Mouse (Mus musculus) neural tube, embryonic 11.5 days (tissue): Measurements from ENCODE around the gene Zbtb49. TPM values are rescaled to one million over a fixed set of nuclear protein-coding genes. Genes with fewer than 3 reads are reported as not detected.

Experiments
- ATAC-seq: fragments of 200-750 bp; cut with Nextera tagmentation; 2 replicates; pipeline ENCODE4 v1.8.0; 2017; ENCODE audit warnings: moderate number of reproducible peaks, mild to moderate bottlenecking, moderate TSS enrichment, moderate library complexity; ENCODE audit not compliant: insufficient read depth, low FRiP score, low TSS enrichment
- DNase-seq: peaks from one replicate; pipeline ENCODE4 v3.0.0-alpha.2; 2015; ENCODE audit warnings: low spot score
- H3K27ac ChIP-seq: fragments of 300-500 bp; sonication (generic); 2 replicates; pipeline ENCODE4 v1.5.1; 2014; ENCODE audit warnings: low read depth, mild to moderate bottlenecking, low read length
- H3K27me3 ChIP-seq: fragments of 300-500 bp; sonication (generic); 2 replicates; pipeline ENCODE4 v1.6.1; 2014; ENCODE audit warnings: mild to moderate bottlenecking, low read length, mixed read lengths; ENCODE audit not compliant: control insufficient read depth, insufficient read depth
- H3K36me3 ChIP-seq: fragments of 300-500 bp; sonication (generic); 2 replicates; pipeline ENCODE4 v1.6.1; 2014; ENCODE audit warnings: mild to moderate bottlenecking, low read length, moderate library complexity, mixed read lengths; ENCODE audit not compliant: control insufficient read depth, insufficient read depth
- H3K4me1 ChIP-seq: fragments of 300-500 bp; sonication (generic); 2 replicates; pipeline ENCODE4 v1.6.1; 2014; ENCODE audit warnings: low read length, mixed read lengths; ENCODE audit not compliant: control insufficient read depth, insufficient read depth
- H3K4me2 ChIP-seq: fragments of 300-500 bp; sonication (generic); 2 replicates; pipeline ENCODE4 v1.6.1; 2014; ENCODE audit warnings: low read depth, mild to moderate bottlenecking, moderate library complexity
- H3K4me3 ChIP-seq: fragments of 300-500 bp; sonication (generic); 2 replicates; pipeline ENCODE4 v1.5.1; 2014; ENCODE audit warnings: low read depth, low read length
- H3K9ac ChIP-seq: fragments of 300-500 bp; sonication (generic); 2 replicates; pipeline ENCODE4 v1.6.1; 2014; ENCODE audit warnings: mild to moderate bottlenecking, low read length
- H3K9me3 ChIP-seq: fragments of 300-500 bp; sonication (generic); 2 replicates; pipeline ENCODE4 v1.6.1; 2016; ENCODE audit warnings: low read length; ENCODE audit not compliant: control insufficient read depth
- WGBS: fragments of 180-500 bp; shearing (Covaris S2); extraction: QIAGEN DNeasy Blood & Tissue Kit; methylation state at CpG from one replicate; pipeline ENCODE4 v1.1.7; 2014; 5-methylcytosine and 5-hydroxymethylcytosine counted together
- polyA plus RNA-seq: library from polyadenylated mRNA; unstranded; fragments of >200 nt; fragmentation: Nextera tagmentation; extraction: Ambion mirVana; gene quantifications from 2 replicates; pipeline ENCODE4 v1.2.1, GENCODE M21; 2014

The Zbtb49 gene
- 15.7 and 19.6 TPM in 2 replicates for polyA plus RNA-seq

- peak; percentile 95 for DNase-seq
- Histone ChIP-seq H3K27ac (no peak within 1 kb of the TSS), H3K4me3 (peak within 1 kb of the TSS; percentile 93), H3K36me3 (peaks cover 2% of the 10 kb centered on the region; the same call in 1 of the 2 replicates), H3K9ac (peak within 1 kb of the TSS; percentile 87), H3K4me1 (peaks cover 11% of the 10 kb centered on the region), H3K27me3 (no peaks in the 10 kb centered on the region), H3K4me2 (peak within 1 kb of the TSS; percentile 92), H3K9me3 (no peaks in the 10 kb centered on the region)
- ATAC-seq = peak; percentile 92
- under 1% methylated on average over 55 of the region's 55 CpGs for WGBS
These were observed at the start of gene Zbtb49, which contains the start of gene Lyar for GRCm38 (mm10) chr5:38220328-38220912. Gene Zbtb49, minus strand, starts transcription at chr5:38220457. Gene Lyar, plus strand, starts transcription at chr5:38220470.

GRCm38 (mm10) chr5:38260107-38260682, 39.9 kb upstream of the Zbtb49 start, which contains the start of gene Tmem128:
Gene Tmem128, plus strand, starts transcription at chr5:38260185.
- no peaks in the 10 kb centered on the region for H3K9me3 ChIP-seq
- H3K4me2 ChIP-seq = peak within 1 kb of the TSS; percentile 85
- no peaks in the 10 kb centered on the region for H3K27me3 ChIP-seq
- peak within 1 kb of the TSS; percentile 88 for H3K4me3 ChIP-seq
- peaks cover 5% of the 10 kb centered on the region; the same call in 1 of the 2 replicates for H3K36me3 ChIP-seq
- H3K4me1 ChIP-seq = peaks cover 5% of the 10 kb centered on the region
- ATAC-seq = peak; percentile 68
- peak within 1 kb of the TSS; percentile 45 for H3K27ac ChIP-seq
- DNase-seq = peak; percentile 78
- under 1% methylated on average over 40 of the region's 40 CpGs for WGBS
- peak within 1 kb of the TSS; percentile 88 for H3K9ac ChIP-seq

DNA sequence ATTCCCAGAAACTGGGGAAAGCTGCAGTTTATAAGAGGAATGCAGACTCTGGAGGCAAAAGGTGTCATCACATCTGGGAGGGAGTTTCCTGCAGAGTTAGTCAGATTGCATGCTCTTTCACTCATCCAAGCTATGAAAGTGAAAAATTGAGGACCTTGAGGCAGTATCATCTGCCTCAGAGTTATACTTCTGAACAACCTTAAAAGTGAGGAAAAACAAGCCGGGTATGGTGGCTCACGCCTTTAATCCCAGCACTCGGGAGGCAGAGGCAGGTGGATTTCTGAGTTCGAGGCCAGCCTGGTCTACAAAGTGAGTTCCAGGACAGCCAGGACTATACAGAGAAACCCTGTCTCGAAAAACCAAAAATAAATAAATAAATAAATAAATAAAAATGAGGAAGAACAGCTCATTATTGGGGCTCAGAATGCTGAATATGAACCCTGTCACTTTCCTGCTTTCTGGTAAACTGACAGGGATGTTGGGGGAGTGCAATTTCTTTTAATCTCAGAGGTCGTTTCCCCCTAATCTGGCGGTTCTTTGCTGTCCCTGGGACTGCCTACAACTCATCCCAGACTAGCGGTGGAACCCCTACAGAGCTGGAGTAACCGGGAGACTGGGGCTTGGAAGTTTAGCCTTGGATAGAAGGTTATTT, 39.3 kb upstream of the Zbtb49 start:
- no peak for ATAC-seq
- no peaks in the 10 kb centered on the region for H3K27me3 ChIP-seq
- peak overlapping the region; percentile 45; the same call in 1 of the 2 replicates for H3K27ac ChIP-seq

GRCm38 (mm10) chr5:38258773-38259146, 38.5 kb upstream of the Zbtb49 start:
- no peak for DNase-seq
- 81% methylated on average over 5 of the region's 5 CpGs for WGBS
- H3K4me1 ChIP-seq = peaks cover 5% of the 10 kb centered on the region
- no peak overlapping the region for H3K9ac ChIP-seq
- no peaks in the 10 kb centered on the region for H3K9me3 ChIP-seq
- H3K27me3 ChIP-seq = no peaks in the 10 kb centered on the region
- no peak overlapping the region for H3K4me3 ChIP-seq
- H3K4me2 ChIP-seq = no peak overlapping the region
- ATAC-seq = no peak
- no peak overlapping the region for H3K27ac ChIP-seq
- peaks cover 2% of the 10 kb centered on the region; the same call in 1 of the 2 replicates for H3K36me3 ChIP-seq

More for the DNA sequence above, 39.3 kb upstream of the Zbtb49 start:
- peak overlapping the region; percentile 88 for H3K9ac ChIP-seq
- peak overlapping the region; percentile 85 for H3K4me2 ChIP-seq
- H3K4me1 ChIP-seq = peaks cover 5% of the 10 kb centered on the region
- H3K9me3 ChIP-seq = no peaks in the 10 kb centered on the region
- 50% methylated on average over 9 of the region's 9 CpGs for WGBS
- peaks cover 5% of the 10 kb centered on the region; the same call in 1 of the 2 replicates for H3K36me3 ChIP-seq
- no peak for DNase-seq
- peak overlapping the region; percentile 88 for H3K4me3 ChIP-seq

DNA sequence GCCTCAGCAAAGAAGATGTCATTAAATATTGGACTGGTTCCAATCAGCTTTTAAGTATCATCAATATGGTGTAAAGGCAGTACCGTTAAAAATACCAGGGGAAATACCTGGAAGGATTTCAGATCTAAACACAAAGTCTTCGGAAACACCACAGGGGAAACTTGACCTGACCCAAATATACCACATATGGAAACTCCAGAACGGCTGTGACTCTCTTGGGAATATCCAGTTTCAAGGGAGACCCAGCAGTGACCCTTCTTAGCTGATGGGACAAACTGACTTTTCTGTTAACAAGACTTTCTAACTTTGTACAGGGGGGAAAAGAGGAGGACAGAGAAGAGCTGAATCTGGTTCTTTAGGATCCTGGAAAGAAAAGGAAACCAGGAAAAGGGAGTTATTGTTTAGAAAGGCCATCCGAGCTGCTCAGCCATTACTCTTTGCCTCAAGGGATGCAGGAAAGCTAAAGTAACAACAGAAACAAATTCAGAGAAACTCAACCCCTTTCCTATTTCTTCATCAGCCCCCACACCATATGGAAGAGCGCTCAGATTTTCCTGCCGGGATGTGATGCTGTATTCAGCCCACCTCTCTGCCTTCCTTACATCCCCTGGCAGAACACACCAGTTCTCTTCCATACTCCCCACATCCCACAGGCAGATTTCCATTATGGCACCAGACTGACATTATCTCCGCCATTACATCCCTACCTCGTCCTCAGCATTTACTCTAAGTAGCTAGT, 37.9 kb upstream of the Zbtb49 start:
- ATAC-seq (no peak), DNase-seq (no peak)
- H3K27ac ChIP-seq = no peak overlapping the region
- H3K4me2 ChIP-seq = no peak overlapping the region
- H3K4me1 ChIP-seq = peaks cover 5% of the 10 kb centered on the region
- no peaks in the 10 kb centered on the region for H3K9me3 ChIP-seq
- no peak overlapping the region for H3K4me3 ChIP-seq
- no peak overlapping the region for H3K9ac ChIP-seq
- no peaks in the 10 kb centered on the region for H3K27me3 ChIP-seq
- WGBS = 71% methylated on average over 8 of the region's 8 CpGs
- peaks cover under 1% of the 10 kb centered on the region; the same call in 1 of the 2 replicates for H3K36me3 ChIP-seq

- H3K9me3 ChIP-seq = no peaks in the 10 kb centered on the region
- DNase-seq (no peak), ATAC-seq (no peak)
- no peak overlapping the region for H3K9ac ChIP-seq
- H3K36me3 ChIP-seq = no peaks in the 10 kb centered on the region
- no peaks in the 10 kb centered on the region for H3K27me3 ChIP-seq
- no peak overlapping the region for H3K4me3 ChIP-seq
- 86% methylated on average over 1 of the region's 1 CpGs for WGBS
- no peak overlapping the region for H3K4me2 ChIP-seq
- H3K4me1 ChIP-seq = peaks cover 5% of the 10 kb centered on the region
- no peak overlapping the region for H3K27ac ChIP-seq
These were observed 36.3 kb upstream of the Zbtb49 start for GRCm38 (mm10) chr5:38256551-38256950.

DNA sequence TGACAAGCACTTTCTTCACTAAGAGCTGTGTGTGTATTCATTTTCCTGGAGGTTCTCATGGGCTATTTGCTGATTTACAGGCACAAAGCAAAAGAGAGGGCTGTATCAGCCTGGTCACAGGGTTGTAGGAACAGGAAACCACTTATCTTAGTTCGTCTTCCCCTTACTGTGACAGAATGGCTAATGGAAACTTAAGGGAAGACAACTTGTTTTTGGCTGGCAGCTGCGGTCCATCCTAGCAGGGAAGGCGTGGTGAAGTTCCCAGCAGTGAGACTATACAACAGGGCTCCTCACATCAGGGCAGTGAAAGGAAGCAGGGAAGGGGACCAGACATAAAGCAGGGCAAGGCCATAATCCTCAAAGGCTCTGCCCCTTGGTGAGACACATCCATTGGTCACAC, 35.4 kb upstream of the Zbtb49 start:
- H3K4me2 ChIP-seq = no peak overlapping the region
- no peaks in the 10 kb centered on the region for H3K9me3 ChIP-seq
- no peaks in the 10 kb centered on the region for H3K36me3 ChIP-seq
- no peak overlapping the region for H3K9ac ChIP-seq
- H3K27me3 ChIP-seq = no peaks in the 10 kb centered on the region
- 77% methylated on average over 3 of the region's 3 CpGs for WGBS
- ATAC-seq = no peak
- no peak overlapping the region for H3K27ac ChIP-seq
- DNase-seq = no peak
- H3K4me1 ChIP-seq = no peaks in the 10 kb centered on the region
- H3K4me3 ChIP-seq = no peak overlapping the region

DNA sequence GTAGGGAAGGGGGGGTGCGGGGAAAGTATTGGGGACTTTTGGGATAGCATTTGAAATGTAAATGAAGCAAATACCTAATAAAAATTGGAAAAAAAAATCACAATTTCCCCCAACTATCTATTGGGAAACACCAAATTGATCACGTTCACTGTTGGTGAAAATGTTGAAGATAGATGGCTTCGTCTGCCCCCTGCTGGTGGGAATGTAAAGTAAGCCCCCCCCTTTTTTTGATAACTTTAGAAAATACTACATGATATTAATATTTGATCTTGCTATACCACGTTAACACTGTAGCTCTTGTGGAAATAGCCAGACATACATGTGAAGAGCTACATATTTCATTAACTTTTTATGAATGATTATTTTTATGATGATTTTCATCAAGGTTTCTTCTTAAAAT, 34.9 kb upstream of the Zbtb49 start:
- DNase-seq = no peak
- WGBS = 50% methylated on average over 4 of the region's 4 CpGs
- no peak for ATAC-seq
- no peak overlapping the region for H3K4me3 ChIP-seq
- H3K9me3 ChIP-seq = no peaks in the 10 kb centered on the region
- H3K9ac ChIP-seq = no peak overlapping the region
- no peaks in the 10 kb centered on the region for H3K36me3 ChIP-seq
- no peaks in the 10 kb centered on the region for H3K27me3 ChIP-seq
- no peaks in the 10 kb centered on the region for H3K4me1 ChIP-seq
- no peak overlapping the region for H3K27ac ChIP-seq
- H3K4me2 ChIP-seq = no peak overlapping the region
